Mouse (Mus musculus) CH12F3 (cell line): ENCODE data around the gene Fam20a.

Source experiments
- in situ Hi-C: fragments of 300-500 bp; cut with MboI; formaldehyde crosslinking; loops from 2 replicates; pipeline ENCODE4 v1.14.3; 2020; ENCODE audit warnings: low sequenced_read_pairs

Gene Fam20a

GRCm38 (mm10) chr11:109721781-109722446, at the start of gene Fam20a:
Gene Fam20a, minus strand, starts transcription at chr11:109722279.
- in situ Hi-C loops = no loop called here

GRCm38 (mm10) chr11:109771381-109771780, 49.3 kb upstream of the Fam20a start:
- in situ Hi-C loops = no loop called here

DNA sequence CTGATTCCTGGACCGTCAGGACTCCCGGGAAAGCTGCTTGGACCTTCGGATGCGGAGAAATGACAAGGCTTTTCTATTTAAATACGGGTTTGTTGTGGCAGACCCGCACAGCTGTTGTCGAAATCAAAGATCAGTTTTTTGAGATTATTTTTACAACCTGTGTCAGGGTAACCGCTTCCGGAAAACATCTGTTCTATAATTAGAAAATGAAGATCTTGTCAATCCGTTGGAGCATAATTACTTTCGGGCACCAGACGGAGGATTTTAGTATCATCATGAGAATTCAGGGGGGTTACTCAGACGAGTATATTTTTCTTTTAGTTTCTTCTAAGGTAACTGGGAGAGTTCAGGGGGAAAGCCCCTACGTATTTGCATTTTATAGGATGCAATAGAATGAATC, 48.1 kb upstream of the Fam20a start:
- in situ Hi-C loops = no loop called here

DNA sequence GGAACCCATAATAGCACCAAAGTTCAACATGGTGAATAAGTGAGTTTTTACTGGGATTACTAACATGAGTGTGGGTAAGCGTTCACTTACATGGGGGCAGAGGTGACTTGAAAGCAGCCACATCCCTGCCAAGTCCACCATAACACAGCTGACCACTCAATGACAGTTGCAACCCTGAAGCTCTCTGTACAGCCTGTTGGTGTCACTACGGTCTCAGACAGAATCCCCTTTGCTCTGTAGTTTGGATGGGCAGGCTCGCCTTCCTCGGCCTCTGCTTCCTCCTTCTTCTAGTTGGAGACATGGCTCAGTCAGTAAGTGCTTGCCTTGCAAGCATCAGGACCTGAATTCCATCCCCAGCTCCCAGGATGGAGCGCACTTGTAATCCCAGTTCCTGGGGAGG, 47.0 kb upstream of the Fam20a start:
- in situ Hi-C loops = no loop called here

DNA sequence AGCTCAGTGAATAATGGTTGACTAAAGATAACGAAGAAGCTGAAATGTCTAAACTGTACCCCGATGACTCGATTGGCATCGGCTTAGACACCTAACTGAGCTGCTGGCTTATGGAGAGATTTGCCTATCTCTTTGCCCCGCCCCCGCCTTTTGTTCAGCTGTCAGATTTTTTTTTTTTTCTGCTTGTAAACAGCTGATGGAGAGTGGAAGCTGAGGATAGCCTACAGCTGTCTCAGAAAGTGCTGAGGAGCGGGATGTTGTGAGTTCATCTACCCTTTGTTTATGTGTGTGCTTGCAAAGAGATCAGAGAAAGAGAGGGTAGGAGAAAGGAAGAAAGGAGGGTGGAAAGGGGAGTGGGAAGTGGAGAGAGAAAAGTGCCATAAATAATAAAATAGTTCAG, 38.0 kb upstream of the Fam20a start:
- in situ Hi-C loops = no loop called here

GRCm38 (mm10) chr11:109758616-109759215, 36.6 kb upstream of the Fam20a start:
- in situ Hi-C loops = no loop called here

- in situ Hi-C loops = no loop called here
These were observed 32.1 kb upstream of the Fam20a start for GRCm38 (mm10) chr11:109754105-109754602.

DNA sequence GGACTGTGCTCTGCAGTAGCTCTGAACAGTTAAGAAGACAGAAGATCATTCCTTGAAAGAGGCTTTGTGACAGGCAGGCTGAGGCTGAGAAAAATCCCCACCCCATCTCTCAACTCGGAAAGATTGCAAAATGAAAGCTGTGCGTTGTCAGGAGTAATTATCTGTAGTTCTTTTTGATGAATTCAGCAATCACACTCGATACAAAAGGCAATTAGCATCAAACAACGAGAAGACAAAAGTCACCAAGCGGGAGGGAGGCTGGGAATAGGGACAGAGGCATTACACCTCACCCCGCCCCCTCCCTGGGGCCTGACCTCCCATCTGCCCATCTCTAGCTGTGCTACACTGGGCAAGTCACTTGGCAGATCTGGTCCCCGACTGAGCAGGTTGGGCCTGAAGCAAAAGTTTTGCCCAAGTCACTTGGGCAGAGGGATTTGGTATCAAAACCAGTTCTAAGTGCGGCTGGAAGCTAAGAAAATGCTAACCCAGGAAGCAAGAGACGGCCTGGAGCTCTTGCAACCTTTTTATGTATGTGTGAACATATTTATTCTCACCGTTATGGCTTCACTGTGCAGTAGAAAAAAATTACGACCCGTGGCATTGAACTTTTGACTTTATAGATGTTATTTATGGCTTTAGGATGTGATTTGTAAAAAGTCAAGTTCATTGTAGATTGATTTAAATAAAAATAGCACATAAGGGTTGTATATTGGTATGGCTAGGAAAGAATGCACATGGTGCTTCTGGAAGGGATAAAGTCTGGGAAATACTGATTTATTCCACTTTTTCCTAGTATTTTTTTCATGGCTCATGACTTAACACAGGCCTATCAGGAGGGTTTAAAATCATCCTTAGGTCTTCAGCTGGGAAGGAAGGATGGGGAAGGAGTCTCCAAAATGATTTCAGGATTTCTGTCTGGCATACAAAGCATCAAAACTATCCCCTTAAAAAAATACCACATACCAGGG, 29.8 kb upstream of the Fam20a start:
- in situ Hi-C loops = no loop called here

DNA sequence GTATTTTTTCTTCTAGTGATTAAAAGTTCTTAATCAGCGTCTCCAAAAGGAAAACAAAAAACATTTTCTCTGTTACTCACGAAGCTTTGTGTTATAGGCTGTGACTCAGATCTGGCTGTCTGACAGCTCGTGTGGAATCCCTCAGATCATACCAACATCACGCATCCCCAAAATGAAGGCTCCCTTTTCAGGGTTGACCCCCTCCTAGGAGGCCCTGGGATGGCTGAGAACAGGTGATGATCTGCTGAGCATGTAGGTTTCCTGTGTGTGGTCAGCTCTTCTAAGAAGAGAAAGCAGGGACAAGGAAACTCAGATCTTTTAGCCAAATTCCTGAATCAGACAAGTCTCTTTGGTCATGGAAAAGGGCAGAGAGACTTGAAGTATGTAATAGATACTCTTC, 23.1 kb upstream of the Fam20a start:
- in situ Hi-C loops = no loop called here

GRCm38 (mm10) chr11:109737967-109738366, 15.9 kb upstream of the Fam20a start:
- in situ Hi-C loops = no loop called here

DNA sequence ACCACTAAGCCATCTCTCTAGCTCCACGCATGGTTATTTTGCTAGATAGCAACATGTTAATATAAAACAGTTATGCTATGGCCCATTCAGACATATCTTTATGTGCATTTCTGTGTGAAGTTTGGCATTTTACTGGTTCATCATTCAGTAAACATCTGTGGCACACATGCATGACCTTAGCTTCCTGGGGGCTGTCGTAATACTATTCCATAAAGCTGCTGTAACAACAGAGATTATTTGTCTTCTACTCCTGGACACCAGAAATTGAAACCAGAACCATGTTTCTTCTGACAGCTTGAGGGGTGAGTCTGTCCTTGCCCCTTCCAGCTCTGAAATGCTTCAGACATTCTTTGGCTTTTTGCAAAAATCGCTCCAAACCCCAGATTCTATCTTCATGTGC, 14.3 kb upstream of the Fam20a start:
- in situ Hi-C loops = no loop called here

GRCm38 (mm10) chr11:109734341-109734740, 12.3 kb upstream of the Fam20a start:
- in situ Hi-C loops = no loop called here

DNA sequence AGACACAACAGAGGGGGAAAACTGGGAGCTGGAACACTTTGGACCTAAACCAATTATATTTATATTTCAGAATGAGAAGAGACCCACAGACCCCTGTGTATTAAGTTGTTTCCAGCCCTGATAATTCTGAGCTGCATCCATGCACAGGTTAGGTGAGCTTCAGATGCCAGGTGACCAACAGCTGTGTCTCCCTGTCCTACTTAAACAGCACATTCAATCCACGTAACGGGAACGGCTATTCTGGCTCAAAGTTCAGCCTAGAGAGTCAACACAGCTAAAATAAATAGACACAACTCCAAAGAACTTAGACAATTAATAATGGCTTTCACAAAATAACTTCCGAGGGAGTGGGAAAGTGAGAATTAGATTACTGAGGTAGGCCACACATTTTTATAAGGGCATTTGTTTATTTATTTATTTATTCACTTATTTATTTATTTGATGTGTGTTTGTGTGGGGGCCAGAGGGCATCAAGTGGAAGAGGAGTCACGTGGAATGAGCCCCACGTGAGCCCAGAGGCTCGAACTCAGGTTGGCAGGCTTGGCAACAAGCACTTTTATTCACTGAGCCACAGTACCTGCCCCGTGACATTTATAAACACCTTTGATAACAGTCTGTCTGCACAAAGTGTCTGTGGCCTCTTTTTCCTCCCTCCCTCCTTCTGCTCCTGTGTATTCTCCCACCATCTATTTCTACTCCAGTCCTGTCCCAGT, 10.8 kb upstream of the Fam20a start:
- in situ Hi-C loops = no loop called here

GRCm38 (mm10) chr11:109728371-109728770, 6.3 kb upstream of the Fam20a start:
- in situ Hi-C loops = no loop called here

- in situ Hi-C loops = no loop called here
These were observed 632 bp upstream of the Fam20a start for GRCm38 (mm10) chr11:109722711-109723110.

GRCm38 (mm10) chr11:109721320-109721780, 729 bp downstream of the Fam20a start:
- in situ Hi-C loops = no loop called here

DNA sequence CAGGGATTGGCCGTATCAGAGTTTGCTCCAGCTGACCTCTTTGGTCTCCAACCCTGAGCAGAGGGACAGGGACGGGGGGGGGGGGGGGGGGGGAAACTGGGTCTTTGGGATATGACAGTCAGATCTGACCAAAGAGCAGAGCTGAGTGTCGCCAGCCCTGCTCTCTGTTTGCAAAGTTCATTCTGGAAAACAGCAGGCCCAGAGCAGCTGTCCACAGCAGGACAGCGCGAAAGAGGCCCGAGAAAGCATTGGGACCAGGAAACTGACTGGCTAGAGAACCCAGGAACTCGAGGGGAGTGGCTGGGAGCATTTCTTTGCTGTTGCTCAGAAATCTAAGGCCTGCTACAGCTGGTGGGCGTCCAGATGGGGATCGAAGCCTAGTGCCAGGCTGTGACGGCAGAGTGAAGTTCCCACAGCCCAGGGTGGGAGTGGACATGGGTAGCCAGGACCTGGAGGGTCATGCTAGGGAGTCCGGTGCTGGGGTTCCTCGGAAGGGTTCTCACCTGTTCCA, 1.2 kb downstream of the Fam20a start:
- in situ Hi-C loops = no loop called here

GRCm38 (mm10) chr11:109719399-109719798, 2.7 kb downstream of the Fam20a start:
- in situ Hi-C loops = no loop called here

DNA sequence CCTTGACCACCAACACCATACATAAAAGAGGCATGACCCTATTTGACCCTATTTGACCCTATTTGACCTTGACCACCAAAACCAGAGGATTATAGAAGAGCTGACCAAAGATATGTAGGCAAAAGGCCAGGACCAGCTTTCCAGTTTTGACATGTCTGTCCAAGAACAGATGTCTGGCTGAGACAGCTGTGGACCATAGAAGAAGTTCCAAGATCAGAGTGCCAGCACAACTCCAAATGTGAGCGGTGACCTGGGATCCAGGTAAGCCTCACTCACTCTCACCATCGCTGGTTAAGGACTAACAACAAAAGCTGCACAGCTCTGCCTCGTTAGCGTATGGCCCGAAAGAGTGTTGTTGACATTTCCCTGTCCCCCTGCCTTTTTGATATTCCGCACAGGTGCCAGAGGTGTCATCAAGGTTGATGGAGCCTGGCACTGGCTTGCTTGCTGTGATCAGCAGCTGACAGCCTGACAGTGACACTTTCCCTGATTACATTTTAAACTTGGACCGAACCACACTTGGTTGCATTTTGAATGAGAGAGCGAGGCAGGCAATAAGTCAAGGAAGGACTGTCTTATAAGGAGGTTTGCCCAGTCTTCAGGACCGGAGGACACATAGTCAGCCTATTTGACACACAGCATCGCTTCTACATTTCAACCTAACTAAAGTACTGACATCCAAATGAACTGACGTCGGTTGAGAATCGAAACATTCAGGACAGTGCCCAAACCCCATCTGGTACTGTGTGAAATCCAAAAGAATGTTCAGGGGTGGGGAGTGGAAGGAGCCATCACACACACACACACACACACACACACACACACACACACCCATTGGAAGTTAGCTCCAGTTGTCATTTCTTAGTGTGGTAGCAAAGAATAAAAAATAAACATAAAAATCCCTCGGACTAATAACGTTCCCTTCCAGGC, 3.8 kb downstream of the Fam20a start:
- in situ Hi-C loops = no loop called here
